Mouse (Mus musculus) kidney, adult 9 months (tissue): ENCODE measurements around the gene Trabd2b.

Experiments
- DNase-seq: peaks from one replicate; pipeline ENCODE4 v3.0.0; 2022

Trabd2b gene

DNA sequence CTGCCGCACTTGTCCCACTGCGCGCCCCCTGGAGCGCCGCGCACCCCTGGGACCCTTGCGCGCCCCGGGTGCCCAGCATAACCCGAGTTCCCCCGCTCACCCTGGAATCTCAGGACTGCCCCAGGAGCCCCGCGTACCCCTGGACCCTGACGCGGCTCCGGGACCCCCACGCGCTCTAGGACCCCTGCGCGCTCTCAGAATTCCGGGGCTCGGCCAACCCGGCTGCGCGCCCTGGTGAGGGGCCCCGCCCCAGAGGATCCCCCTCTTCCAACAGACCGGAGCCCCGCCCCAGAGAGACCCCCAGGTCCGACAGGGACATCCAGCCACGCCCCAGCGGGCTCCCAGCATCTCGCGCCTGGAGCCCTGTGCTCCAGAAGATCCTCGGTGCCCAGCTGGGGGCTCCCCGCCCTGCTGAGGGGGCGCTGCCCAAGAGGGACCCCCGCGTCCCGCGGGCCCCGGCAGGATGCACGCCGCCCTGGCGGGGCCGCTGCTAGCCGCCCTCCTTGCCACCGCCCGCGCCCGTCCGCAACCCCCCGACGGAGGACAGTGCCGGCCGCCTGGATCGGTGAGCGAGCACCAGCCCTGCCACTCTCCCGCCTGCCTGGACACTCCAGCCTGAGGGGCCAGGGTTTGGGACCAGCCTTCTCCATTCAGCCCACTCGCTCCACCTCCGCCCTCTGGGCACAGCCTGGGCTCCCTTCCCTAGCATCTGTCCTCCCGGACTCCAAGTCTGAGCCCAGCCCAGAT, at the start of gene Trabd2b:
Trabd2b (plus strand) TSS at position 370 of the 747 bp plus-strand sequence.
- DNase-seq: peak; percentile 48

- no peak for DNase-seq
These were observed 49.1 kb upstream of the Trabd2b start for GRCm38 (mm10) chr4:114357420-114357819.

DNA sequence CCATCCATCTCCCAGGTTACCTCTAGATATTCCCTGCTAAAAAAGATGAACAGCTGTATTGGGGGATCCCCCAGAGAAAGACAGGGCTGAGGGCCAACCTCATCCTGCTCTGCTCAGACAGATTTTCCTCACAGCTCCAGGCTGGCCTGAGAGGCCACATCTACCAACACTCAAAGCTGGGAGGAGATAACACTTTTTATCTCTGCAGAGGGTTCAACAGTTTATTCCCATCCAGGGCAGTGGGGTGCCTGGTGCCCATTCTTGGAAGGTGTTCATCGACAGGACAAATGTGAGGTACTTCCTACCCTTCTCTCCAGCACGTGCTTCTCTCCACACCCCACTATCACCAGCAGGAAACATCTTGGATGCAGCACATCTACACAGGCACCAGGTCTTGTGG, 47.6 kb upstream of the Trabd2b start:
- no peak for DNase-seq

- DNase-seq: no peak
These were observed 46.7 kb upstream of the Trabd2b start for GRCm38 (mm10) chr4:114359818-114360217.

DNA sequence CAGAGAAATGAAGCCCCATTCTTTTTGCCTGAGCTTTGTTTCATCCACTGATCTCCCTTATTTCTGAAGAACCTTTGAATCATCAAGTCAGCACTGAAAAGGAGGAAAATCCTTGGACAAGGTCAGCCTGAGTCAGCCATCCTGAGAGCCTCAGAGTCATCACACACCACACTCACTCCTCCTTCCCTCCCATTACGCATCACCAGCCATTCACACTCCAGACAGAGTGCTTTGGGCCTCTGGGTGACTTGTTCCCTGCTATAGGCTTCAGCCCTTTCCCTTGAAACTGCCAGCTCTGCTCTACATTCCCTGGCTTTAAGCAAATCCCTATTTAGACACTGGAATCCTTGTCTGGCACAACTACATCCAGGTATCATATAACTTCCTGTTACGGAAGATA, 45.2 kb upstream of the Trabd2b start:
- DNase-seq: no peak

DNA sequence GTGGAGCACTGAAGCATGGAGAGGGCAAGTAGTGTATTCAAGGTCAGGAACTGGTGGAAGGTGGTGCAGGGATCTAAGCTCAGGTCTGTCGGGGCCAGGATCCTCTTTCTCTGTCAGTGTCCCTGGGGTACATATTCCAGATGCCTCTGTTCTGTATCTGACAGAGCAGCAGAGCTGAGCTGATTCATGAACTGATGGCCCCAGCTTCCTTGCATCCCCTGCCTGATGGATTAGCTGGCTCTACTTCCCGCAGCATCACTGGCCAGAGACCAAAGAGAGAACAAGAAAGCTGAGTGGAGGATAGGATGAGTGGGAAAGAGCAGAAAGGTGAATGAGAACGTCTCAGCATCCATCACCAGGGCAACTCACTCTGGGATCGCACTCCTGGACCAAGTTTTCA, 41.5 kb upstream of the Trabd2b start:
- no peak for DNase-seq

- DNase-seq: no peak
These were observed 40.9 kb upstream of the Trabd2b start for GRCm38 (mm10) chr4:114365595-114365994.

GRCm38 (mm10) chr4:114367005-114367404, 39.5 kb upstream of the Trabd2b start:
- no peak for DNase-seq

- DNase-seq: no peak
These were observed 38.7 kb upstream of the Trabd2b start for GRCm38 (mm10) chr4:114367840-114368239.

DNA sequence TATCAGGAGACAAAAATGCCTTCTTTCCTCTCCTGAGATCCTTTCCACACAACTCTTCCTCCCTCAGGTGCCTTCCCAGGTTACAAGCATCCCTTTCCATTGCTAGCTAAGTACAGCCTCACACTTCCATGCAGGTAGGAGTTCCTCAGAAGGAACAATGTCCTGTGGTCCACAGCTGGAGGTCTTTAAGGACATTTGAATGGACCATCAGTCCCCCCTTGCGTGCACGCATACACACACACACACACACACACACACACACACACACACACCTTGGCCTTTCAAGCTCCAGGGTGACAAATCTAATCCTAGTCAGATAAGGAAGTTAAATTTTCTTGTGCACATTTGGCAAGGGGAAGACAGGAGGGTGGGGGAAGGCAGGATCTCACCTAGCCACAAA, 36.9 kb upstream of the Trabd2b start:
- no peak for DNase-seq

DNA sequence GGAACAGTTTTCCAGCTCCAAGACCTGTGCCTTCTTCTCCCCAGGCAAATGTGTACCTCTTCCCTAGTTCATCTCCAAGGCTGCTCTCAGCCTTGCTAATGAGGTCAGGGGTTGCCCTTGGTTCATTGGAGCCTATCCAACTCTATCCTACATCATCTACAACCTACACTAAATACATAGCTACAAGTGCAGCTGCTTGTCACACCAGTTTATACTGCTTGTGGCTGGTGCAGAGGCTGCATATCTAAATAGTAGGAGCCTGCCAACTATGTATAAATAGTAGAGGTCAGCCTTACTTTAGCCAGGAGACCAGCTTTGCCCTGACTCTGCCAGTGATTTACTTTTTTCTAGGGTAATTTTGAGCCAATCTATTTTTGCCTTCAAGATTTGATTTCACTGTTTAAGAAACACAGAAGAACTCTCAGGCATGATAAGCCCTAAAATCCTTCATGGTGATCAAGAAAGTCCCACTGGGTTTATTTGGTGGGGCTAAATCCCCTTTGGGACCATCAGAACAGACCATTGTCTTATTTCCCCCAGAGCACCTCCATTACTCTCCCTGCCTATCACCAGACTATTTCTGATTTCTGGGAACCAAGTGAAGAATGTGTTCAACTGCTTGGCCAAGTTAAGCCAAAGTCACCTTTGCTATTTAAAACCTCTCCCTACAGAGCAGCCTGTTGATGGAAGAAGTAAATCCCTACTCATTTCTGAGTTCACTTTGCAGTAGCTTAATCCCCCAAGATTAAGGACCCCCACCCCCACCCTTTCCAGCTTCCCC, 35.4 kb upstream of the Trabd2b start:
- peak; percentile 64 for DNase-seq

GRCm38 (mm10) chr4:114372699-114373098, 33.8 kb upstream of the Trabd2b start:
- no peak for DNase-seq

GRCm38 (mm10) chr4:114374330-114374729, 32.2 kb upstream of the Trabd2b start:
- DNase-seq: no peak

GRCm38 (mm10) chr4:114377531-114377930, 29.0 kb upstream of the Trabd2b start:
- peak; percentile 69 for DNase-seq

DNA sequence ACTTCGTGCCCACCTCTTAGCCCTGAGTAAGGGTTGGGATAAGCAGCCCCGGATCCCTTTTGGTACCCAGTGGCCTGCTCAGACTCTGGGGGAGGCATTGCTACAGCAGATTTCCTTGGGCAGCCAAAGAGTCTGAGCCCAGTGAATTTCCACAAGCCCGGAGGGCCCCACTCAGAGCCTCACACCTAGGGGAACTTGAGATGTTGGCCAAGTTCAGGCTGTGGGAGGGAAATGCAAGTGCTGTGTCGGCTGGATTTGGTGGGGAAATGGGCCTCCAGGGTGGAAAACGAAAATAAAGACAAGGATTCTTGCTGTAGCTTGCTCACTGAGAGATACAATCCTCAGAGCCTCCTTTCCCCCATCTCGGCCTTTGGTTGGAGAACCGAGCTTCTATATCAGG, 28.0 kb upstream of the Trabd2b start:
- DNase-seq: no peak

DNA sequence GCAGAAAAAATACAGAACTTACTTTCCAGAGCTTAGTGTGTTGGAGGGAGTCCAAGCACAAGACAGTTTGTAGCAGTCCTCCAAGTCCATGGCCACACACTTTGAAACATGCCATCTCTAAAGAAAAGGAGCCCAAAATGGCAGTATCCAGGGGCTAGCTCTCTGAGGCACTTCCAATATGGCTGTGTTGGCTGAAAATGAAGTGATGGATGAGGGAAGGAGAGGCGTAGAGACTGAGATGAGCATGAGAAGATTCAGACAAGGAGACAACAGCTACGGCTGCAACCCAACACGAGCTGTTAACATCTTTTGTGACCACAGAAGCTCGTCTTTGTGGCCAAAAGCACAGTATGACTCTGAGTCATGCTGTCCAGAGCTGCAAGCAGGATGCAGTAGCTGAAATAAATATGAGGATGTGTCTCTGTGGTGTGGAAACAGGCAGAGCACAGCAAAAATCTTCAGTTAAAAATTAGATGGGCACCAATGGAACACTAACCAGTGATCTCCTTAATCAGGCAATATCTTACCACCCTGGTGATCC, 27.0 kb upstream of the Trabd2b start:
- no peak for DNase-seq

DNA sequence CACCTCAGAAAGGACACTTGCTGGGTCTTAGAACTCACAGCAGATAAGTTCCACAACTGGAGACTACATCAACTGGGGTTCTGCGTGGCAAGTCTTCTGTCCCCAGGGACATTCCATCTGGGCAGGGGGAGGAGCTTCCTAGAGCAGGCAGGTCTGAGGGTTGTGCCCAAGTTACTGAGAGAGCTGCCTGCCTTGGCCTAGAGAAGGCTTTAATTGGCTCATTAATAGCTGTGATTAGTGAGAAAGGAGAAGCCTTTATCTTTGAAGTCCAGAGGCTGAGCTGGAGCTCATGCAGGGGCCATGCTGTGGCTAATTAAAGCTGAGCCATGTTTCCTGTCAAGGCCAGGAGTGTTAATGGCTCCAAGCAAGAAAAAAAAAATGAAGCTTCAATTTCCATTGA, 23.9 kb upstream of the Trabd2b start:
- DNase-seq: no peak

- no peak for DNase-seq
These were observed 21.3 kb upstream of the Trabd2b start for GRCm38 (mm10) chr4:114385236-114385635.

GRCm38 (mm10) chr4:114386395-114386811, 20.1 kb upstream of the Trabd2b start:
- DNase-seq: peak; percentile 33

DNA sequence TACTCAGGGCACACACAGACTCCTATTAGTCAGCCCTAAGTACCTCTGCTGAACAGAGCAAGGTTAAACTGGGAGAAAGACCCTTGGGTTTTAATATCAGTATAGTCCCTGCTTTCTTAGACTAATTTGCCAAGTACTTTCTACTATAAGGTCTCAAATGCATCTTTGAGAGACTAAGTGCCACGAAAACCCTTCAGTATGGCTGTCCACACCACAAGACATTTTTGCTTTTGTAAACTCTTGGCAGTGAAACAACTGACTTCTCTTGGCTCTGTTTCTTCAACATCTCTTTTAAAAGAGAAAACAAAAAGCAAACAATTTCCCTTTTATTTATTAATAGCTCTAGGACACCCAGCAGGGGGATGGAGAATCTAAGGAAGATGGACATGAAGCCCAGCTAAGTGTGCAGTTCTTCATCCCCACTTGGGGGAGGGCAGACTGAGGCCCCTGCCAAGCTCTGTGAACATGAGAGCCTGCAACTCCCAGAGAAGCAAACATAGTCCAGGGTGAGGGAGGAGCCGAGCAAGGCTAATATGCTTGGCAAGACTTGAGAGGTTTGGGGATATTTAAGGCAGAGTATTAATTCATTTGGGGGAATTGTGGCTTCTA, 18.9 kb upstream of the Trabd2b start:
- no peak for DNase-seq

- DNase-seq: no peak
These were observed 18.2 kb upstream of the Trabd2b start for GRCm38 (mm10) chr4:114388306-114388705.

DNA sequence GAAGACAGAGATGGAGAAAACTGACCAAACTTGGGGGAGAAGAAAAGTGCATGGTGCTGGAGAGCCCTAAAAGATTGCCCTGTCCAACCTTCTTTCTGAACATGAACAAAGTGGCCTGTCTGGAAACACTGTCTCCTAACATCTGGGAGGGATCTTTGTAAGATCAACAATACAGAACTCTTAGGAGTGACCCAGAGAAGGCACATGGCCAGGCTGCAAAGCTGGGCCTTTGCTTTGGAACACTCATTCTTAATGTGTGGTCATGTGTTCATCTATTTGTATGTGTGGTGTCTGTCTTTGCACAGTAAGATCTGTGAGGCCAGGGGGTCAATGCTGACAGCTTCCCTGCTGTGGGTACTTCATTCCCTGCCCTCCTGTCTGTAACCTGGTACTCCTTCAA, 16.9 kb upstream of the Trabd2b start:
- no peak for DNase-seq

DNA sequence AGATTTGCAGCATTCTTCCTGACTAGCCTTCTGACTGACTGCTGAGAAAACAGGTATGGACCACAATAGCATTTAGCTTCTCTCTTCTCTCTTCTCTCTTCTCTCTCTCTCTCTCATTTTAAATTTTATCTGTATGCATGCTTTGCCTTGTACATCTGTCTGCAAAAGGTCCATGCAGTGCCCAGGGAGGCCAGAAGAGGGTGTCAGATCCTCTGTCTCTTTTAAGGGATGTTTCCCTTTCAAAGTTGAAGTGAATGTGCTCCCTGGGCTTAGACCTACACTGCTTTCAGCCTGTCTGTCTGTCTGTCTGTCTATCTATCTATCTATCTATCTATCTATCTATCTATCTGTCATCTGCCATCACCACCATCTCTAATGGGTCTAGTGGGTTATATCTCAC, 8.9 kb upstream of the Trabd2b start:
- peak; percentile 73 for DNase-seq

GRCm38 (mm10) chr4:114399821-114400220, 6.7 kb upstream of the Trabd2b start:
- no peak for DNase-seq
